Mouse (Mus musculus) bone marrow, adult 2 months (tissue): ENCODE data around the gene Snapc1.

Experiments used
- CTCF ChIP-seq: fragments of 200-500 bp; IDR thresholded peaks from 2 replicates; pipeline ENCODE4 v1.5.1; 2011; ENCODE audit warnings: low read length, control low read depth; ENCODE audit not compliant: control insufficient read depth, insufficient read depth
- POLR2A ChIP-seq: fragments of 200-500 bp; IDR thresholded peaks from 2 replicates; pipeline ENCODE4 v1.6.1; 2011; ENCODE audit warnings: low read depth, mild to moderate bottlenecking, control low read depth, low read length, borderline replicate concordance; ENCODE audit not compliant: control insufficient read depth

GRCm38 (mm10) chr12:73982533-73982932 is 18.3 kb downstream of the Snapc1 start:
- TF ChIP-seq POLR2A (no peak), CTCF (no peak)
